Mouse (Mus musculus) spleen, postnatal 10 days (tissue): ENCODE results near the gene Max.

Source experiments
- DNase-seq, 2 experiments: peaks; one replicate each; pipeline ENCODE4 v3.0.0; 2021 to 2022; ENCODE audit warnings: low spot score in 2 of 2

Max gene

DNA sequence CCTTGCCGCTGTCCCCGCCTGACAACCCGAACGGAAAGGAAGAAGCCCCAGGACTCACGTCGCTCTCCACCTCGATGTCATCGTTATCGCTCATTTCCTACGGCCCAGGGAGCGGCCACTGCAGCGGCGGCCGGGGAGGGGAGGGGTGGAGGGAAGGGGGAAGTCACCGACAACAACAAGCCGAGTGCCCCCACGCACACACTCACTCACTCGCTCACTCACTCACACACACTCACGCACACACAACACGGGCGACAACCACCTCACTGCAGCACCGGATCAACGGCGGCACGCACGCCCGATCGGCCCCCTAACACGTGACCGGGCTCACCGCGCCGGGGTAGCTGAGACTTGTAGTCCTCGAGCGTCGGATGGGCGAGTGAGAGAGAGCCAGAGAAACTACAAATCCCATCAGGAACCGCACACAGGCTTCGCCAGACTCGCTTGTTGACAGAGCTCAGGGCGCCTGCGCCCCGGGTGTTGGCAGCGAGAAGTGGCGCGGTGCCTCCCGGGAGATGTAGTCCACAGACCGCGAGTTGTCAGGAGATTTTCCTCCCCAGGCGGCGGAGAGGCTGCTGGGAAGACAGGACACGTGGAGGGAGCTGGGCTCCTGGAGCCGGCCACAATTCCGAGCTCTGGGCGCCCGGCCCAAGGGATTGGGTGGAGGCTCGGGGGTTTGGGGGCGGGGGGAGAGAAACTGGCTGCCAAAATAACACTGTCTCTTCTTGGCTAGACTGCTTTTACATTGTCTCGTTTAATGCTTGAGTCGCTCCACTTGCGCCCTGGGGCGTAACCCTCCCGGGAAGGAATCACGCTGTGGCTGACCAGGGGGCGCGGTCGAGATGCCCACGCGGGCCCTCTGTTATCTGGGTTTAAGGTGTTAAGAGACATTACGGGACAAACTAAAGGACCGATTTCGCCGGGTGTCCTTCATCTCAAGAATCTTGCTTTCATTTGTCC is at the start of gene Max:
Max (minus strand) TSS at position 270 of the 960 bp plus-strand sequence.
- DNase-seq = peak; percentile 89 to 98

GRCm38 (mm10) chr12:77011092-77011720 is 49.2 kb upstream of the Max start:
- peak in 1 of 2 experiments; percentile 49 for DNase-seq

DNA sequence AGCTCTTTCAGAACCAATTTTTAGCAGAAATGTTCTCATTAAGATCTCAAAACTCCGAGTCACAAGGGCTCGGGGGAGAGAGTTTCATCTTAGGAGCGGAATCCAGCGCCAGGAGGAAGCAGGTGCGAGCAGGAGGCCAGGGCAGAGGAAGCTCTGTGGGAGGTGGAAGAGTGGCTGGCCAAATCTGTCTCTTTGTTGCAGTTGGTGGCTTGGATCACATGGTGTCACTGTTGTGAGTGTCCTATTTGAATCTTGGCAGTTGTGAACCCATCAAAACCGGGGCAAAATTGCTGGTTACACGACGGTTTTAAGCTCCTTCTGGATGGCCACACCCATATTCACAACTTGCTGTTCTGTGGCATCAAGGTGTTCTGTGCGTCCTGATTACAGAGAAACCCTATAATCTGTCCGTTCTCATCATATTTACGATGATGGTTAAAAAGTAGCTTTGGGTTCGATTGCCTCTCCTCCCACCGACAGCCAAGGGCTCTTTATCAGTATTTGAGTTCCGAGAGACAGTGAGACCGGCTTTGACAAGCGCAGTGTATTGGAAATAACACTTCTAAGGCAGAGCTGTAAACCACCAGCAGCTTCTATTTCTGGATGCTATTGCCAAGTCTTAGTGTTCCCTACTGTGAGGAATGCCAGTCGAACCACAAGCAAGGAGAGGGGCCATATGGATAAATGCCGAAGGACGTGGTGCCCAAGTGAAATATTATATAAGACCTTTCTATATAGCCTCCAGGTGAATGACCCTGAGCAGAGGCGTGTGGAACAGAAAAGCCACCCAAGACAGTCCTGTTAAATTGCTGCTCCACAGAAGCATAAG is 47.4 kb upstream of the Max start:
- DNase-seq = peak in 1 of 2 experiments; percentile 46

- DNase-seq = no peak
Measured at GRCm38 (mm10) chr12:77004893-77005292, 42.9 kb upstream of the Max start.

DNA sequence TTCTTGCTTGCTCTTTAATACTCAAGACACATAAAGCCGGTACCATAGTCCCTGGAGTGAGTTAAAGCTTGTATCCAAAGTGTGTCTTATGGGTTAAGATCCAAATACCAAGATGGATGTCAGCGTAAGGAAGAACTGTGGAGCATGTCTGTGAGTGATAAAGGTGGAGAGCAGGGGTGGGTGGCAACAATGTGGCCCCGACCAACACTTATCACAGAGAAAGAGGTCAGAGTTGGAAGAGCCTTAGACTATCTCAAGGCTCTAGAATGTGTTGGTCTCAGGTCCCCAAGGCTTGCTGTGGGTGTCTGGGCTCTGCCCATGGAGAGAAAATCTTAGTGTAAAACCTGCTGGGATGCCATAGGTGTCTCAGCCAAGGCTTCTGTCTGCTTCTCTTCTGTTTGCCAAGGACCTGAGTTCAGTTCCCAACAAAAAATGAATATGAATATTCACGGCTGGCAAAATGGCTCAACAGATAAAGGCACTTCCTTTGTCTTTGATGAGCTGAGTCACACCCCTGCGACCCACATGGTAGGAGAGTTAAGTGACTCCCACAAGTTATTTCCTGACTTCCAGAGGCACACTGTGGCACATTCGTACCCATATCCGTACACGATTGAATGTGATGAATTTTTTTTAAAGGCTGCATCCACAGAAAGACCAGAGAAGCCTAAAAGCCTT is 40.7 kb upstream of the Max start:
- DNase-seq = no peak

DNA sequence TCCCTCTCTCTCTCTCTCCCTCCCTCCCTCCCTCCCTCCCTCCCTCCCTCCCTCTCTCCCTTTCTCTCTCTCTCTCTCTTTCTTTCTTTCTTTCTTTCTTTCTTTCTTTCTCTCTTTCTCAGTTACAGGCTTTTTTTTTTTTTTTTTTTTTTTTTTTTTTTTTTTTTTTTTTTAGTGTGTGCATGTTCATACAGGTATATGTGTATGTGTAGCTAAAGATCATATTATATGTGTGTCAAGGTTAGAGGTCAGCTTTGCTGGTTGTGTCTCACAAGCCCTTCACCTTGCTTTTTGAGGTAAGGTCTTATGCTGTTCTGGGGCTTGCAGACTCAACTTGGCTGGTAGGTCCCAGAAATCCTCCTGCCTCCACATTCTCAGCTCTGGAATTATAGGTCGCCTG is 39.3 kb upstream of the Max start:
- DNase-seq = no peak

DNA sequence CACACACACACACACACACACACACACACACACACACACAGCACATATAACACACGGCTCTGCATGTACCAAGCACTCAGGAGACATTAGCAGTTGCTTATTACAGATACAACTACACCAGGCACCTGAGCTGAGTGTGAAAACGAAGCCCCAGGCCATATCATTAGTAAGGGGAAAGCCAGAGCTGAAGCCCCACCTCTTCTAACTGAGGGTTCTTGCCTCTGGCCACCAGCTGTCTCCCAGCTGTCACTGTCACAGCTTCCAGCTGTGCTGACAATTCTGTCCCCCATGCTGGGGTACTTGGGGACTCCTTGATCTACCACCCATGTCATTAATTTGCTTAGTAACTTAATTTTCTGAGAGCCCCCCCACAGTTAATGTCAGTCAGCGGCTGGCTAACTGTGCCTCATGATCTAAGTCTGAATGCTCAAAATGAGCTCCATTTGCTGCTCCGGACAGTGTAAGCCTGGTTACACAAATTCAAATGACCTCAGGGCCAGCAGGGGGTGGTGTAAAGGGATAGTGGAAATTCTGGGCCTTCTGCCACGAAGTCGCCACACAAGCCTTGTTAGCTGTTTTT is 38.8 kb upstream of the Max start:
- DNase-seq = peak in 1 of 2 experiments; percentile 33

DNA sequence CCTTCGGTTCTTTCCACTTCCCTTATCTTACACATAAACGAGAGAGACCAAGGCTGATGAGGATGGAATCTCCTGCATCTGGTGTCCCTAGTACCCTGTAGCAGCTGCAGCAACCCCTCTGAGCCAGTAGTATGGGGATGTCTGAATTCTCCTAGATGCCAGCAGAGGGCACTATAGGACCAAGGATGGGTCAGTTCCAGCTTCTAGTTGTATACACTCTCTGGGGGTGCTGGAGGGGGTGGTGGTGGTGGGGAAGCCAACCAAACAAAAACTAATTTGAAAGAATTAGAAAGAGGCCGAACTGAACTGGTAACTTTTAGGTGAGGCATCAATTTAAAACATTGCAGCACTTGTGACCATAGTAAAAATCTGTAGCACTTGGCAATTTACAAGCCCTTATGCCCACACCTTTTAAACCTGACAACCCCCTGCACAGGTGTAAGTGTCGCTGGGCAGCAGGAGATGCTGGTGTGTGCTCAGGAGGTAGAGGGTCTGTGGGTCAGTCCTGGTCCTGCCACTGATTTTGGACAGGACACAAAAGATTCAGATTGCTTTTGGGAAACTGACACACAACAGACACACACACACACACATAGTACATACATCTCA is 38.2 kb upstream of the Max start:
- peak; percentile 36 to 70 for DNase-seq

DNA sequence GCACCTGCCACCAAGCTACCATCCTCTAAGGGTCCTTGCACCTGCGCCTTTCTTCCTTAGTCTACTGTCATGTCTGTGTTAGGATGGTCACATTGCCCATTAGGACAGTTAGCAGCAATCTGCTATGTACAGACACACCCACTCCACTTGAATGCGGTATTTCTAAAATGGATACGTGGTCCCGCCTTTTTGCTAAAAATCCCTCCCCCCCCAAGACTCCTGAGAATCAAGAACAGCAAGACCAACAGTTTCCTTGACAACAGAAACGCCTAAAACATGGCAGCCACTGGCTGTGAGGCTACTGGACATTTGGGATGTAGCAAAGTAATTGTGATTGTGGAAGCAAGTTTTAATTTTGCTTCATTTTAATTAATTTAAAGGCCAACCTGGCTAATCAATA is 32.8 kb upstream of the Max start:
- no peak for DNase-seq

DNA sequence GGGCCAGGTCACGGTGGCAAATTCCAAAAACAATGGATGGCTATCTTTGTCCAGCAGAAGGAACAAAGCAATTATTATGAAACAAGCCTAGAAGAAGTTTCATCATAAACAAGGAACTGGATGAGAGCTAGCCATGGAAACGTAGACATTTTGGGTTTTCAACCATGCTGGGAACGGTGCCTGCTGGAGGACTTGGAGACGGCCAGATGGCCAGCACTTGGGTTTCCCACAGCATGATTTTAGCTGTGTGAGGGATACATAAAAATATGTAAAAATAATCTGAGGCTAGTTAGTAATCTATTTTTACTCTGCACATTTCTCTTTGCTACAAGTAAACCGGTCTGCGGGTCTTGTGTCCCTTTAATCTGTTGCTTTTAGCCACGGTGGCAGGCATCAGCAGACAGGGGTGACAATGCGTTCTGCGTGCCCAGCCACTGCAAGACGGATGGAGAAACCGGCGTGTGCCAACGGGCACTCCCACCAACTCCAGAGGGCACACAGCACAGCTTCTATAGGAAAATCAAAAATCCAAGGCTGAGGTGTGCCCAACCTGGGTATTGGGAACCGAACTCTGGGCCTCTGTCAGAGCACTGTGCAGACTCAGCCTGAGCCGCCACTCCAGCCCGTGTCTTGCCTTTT is 31.0 kb upstream of the Max start:
- DNase-seq = no peak

DNA sequence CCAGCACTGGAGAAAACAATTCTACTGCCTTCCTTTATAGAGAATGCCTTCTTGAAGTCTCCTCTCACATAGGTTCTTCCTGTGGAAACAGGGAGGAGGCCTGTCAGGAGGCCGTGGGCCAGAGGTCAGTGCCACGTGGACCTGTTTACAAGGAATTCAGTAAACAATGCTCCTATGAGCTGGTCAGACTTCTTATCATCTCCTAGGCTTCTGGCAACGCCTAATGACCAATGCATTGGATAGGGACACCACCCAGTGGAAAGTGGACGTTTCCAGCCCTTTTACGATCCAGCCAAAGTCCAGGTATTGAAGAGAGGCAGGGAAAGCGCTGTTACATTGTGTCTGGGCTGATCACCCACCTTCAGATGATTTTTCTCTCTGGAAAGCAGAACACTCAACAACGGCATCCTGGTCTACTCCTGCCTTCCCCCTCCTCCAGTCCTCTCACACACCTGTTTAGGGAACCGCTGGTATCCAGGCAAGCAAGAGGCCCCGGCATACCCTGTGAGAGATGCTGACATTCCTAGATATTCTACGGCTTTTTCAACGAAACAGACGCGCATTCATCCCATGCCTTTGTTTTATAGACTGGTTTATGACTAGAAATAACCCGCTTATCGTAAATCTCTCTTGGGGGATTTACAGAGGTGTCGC is 20.9 kb upstream of the Max start:
- no peak for DNase-seq

GRCm38 (mm10) chr12:76979530-76979929 is 17.5 kb upstream of the Max start:
- no peak for DNase-seq

GRCm38 (mm10) chr12:76972669-76973068 is 10.7 kb upstream of the Max start:
- no peak for DNase-seq

- no peak for DNase-seq
Measured at GRCm38 (mm10) chr12:76972241-76972640, 10.2 kb upstream of the Max start.

DNA sequence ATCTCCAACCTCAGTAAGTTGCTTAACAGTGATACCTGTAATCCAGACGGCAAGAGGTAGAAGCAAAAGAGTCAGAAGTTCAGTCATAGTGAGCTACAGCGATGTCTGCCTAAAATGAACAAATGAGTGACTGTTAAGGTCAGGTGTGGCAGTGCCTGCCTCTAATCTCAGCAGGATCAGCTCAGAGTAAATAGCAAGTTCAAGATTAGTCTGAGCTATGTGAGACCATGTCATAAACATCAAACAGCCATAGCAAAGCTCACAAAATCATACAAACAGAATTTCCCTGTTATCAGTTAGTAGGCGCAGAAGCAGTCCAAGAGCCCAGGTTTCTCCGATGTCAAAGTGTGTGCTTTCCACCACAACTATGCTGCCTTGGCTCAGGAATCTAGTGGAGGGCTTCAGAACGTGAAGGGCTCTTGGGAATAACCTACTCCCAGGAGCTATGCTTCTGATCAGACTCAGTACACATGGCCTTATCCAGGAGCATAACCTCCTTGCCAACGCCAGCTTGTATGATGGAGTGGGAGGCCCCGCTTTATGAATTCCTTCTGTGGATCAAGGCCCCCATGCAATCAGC is 9.7 kb upstream of the Max start:
- DNase-seq = no peak

DNA sequence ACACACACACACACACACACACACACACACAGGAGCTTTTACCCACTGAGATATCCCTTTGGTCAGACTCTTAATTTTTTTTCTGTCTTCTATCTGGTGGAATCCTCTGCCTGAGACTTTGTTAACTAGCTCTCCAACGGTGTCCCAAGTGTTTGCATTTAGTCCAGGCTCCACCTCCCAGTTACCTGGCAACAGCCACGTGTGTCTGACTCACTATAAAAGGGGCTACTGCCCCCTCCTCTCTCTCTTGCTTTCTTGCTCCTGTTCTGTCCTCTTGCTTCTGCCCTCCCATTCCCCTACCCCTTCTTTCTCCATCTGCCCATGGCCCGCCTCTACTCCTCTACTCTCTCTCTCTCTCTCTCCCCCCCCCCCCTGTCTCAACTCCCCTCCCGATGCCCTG is 3.9 kb upstream of the Max start:
- no peak for DNase-seq

DNA sequence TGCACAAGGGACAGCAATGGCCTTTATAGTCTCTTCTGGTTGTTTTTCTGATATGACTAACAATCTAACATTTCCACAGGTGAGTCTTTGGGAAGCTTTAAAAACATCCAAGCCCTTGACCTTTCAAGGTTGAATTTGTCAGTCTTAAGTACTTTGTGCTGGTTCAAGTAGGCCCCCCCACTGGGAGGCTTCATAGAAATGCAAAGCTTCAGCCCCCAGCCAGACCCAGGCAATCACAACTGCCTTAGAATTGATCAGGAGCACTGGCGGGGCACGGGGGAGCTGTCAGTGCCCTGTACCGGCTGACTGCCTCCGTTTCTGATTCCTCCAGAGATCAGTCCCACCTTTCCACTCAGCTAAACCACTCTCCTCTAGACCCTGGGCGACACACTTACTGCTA is 3.1 kb upstream of the Max start:
- no peak for DNase-seq

DNA sequence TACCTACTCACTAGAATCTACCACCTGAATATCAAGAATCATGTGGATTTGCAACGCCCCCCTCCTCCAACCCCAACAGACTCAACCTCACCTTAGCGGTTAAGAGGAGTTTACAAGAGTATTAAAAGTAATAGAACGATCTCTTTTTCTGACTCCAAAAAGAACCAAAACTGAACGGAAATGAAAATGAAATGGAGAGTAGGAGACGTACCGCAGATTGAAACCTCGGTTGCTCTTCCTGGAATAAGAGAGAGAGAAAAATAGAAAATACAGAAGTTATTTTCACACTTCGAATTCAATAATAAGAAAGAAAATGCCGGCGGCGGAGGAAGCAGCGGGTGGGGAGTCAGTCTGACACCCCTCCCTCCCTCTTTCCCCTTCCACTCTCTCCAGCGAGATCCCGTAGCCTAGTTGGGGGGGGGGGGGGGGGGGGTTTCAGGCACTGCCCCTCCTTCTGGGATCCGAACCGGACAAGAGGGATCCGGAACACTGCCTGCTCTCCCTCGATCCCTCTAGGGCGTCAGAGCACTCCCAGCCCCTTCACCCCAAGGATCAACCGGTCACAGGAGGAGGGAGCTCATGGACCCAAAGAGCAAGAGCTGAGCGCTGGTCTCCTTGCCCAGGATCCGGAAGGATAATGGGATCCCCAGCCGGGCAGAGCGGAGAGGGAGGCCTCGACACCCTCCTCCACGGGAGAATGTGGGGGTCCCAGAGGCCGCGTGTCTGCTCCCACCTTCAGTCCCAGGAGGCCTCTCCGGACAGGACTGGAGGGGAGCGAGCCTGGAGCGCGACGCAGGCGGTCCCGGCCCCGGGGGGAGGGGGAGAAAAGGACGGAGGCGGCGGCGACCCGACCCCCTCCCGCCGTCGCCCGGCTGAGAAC is 709 bp downstream of the Max start:
- peak in 1 of 2 experiments; percentile 33 for DNase-seq
